Mouse (Mus musculus) layer of hippocampus, adult 11-12 months (tissue): Measurements from ENCODE around the gene Slco4c1.
A peak's percentile ranks its signal among the peaks of the same experiment; 100 is the strongest.

Experiments used
- DNase-seq: peaks from one replicate; pipeline ENCODE4 v3.0.0; 2022; ENCODE audit warnings: low spot score

Slco4c1 gene

GRCm38 (mm10) chr1:96871528-96872360, at the start of gene Slco4c1:
Slco4c1 (minus strand) TSS chr1:96872171.
- DNase-seq: peak; percentile 35

GRCm38 (mm10) chr1:96917333-96917732, 45.4 kb upstream of the Slco4c1 start:
- DNase-seq: no peak

- no peak for DNase-seq
Measured at GRCm38 (mm10) chr1:96883788-96884187, 11.8 kb upstream of the Slco4c1 start.

- DNase-seq: no peak
Measured at GRCm38 (mm10) chr1:96878572-96878971, 6.6 kb upstream of the Slco4c1 start.

GRCm38 (mm10) chr1:96876076-96876475, 4.1 kb upstream of the Slco4c1 start:
- no peak for DNase-seq

- no peak for DNase-seq
Measured at GRCm38 (mm10) chr1:96874636-96875035, 2.7 kb upstream of the Slco4c1 start.

- no peak for DNase-seq
Measured at GRCm38 (mm10) chr1:96872361-96872693, 356 bp upstream of the Slco4c1 start.

- DNase-seq: no peak
Measured at GRCm38 (mm10) chr1:96870764-96871307, 1.1 kb downstream of the Slco4c1 start.

- no peak for DNase-seq
Measured at GRCm38 (mm10) chr1:96868722-96869121, 3.2 kb downstream of the Slco4c1 start.

- no peak for DNase-seq
Measured at GRCm38 (mm10) chr1:96866002-96866401, 6.0 kb downstream of the Slco4c1 start.

GRCm38 (mm10) chr1:96864120-96864519, 7.9 kb downstream of the Slco4c1 start:
- no peak for DNase-seq

GRCm38 (mm10) chr1:96859995-96860684, 11.8 kb downstream of the Slco4c1 start:
- DNase-seq: no peak

GRCm38 (mm10) chr1:96853541-96853940, 18.4 kb downstream of the Slco4c1 start:
- no peak for DNase-seq

- no peak for DNase-seq
Measured at GRCm38 (mm10) chr1:96849101-96849500, 22.9 kb downstream of the Slco4c1 start.

GRCm38 (mm10) chr1:96848606-96849005, 23.4 kb downstream of the Slco4c1 start:
- DNase-seq: no peak

- peak; percentile 42 for DNase-seq
Measured at GRCm38 (mm10) chr1:96846727-96847126, 25.2 kb downstream of the Slco4c1 start.

GRCm38 (mm10) chr1:96805287-96805727, 66.7 kb downstream of the Slco4c1 start:
- DNase-seq: no peak

- no peak for DNase-seq
Measured at GRCm38 (mm10) chr1:96801595-96801994, 70.4 kb downstream of the Slco4c1 start.

- no peak for DNase-seq
Measured at GRCm38 (mm10) chr1:96794690-96795089, 77.3 kb downstream of the Slco4c1 start.

- DNase-seq: no peak
Measured at GRCm38 (mm10) chr1:96794290-96794689, 77.7 kb downstream of the Slco4c1 start.

- DNase-seq: no peak
Measured at GRCm38 (mm10) chr1:96789268-96789667, 82.7 kb downstream of the Slco4c1 start.

GRCm38 (mm10) chr1:96774174-96774573, 97.8 kb downstream of the Slco4c1 start:
- no peak for DNase-seq

- no peak for DNase-seq
Measured at GRCm38 (mm10) chr1:96773712-96774111, 98.3 kb downstream of the Slco4c1 start.
